Mouse (Mus musculus): Measurements from ENCODE around the gene Bahd1.

The Bahd1 gene

DNA sequence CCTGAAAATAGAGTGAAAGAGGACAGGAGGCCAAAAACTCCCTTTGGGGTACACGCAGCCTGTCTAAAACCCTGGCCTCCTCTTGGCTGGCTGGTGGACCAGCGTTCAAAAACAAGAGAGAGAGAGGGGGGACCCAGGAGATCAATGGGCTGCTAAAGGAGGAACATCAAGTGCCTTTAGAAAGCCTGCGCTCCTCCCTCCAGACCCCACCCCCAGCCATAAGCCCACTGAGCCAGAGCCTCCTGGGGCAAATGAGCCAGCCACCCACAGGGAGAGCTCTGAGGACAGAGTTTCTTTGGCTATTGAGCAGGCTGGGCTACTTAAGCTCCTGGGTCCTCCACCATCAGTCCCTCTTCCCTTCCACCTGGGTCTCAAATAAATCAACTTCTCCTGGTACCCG lies 1.4 kb upstream of the Bahd1 start:
- no peak for DNase-seq (ENCODE audit: low spot score)

DNA sequence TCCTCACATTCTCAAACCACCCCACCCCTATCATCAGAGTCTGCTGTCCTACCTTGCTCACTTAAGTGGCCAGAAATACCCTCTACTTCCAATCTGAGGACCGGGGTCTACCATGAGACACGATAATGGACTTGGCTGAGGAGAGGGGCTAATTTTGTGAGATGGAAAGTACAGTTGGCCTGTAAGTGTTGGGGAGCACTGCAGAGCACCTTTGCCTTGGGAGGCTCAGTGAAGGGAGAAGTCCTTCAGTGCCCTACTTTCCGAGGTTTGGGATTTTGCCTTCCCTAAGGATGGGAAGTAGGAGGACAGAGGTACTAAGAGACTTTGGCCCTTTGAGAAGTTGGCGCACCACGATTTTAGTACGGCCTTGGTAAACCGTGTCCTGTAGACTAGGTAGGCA lies 871 bp upstream of the Bahd1 start:
- DNase-seq (ENCODE audit: low spot score) = no peak

DNA sequence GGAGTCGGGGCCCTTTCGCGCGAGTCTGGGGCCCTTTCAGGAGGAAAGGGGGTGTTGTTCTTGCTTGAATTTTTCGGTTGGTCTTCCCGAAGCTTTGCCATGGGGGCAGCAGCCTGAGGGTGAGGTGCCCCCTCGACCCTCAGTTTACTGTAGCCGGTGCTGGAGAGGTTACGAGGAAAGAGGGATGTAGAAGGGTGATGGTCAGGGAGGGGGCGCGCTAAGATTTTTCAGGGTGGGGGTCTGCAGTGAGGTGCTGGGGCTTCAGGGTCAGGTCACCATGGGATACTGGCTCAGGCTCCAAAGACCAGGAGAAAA lies 606 bp downstream of the Bahd1 start:
- no peak for DNase-seq (ENCODE audit: low spot score)

DNA sequence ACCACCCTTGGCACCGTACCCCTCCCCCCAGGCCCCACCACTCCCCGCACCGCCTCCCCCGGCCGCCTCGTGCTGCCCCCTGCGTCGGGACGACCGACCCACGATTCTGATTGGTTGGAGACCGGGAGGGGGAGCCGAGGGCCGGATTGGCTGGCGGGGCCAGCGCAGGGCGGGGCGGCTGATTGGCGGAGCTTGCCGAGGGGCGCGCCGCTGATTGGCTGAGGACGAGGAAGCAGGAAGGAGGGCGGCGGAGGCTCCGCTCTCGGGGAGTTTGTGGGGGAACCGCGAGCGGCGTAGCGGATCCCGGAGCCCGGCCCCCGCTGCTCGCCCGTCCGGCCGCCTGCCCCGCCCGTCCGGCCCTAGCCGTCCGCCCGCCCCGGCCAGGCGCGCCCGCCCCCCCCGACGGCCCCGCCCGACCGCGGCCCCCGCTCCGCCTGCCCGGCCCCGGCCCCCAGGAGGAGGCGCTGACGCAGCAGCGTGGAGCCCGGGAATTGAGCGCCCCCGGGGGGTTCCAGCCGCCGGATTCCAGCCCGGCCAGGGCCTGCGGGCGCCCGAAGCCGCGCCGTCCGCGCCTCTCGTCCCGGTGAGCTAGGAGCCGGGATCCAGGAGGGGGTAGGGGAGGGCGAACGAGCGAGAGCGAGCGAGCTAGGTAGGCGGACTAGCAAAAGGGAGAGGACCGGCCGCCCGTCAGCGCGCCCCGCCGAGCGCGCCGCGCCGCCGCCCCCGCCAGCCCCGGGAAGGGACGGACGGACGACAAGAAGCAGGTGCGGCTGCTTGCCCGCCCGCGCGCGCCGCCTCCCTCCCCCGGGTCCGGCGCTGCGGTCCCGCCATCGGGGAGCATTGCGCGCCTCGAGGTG lies 1.2 kb downstream of the Bahd1 start:
- DNase-seq (ENCODE audit: low spot score) = peak; percentile 93

DNA sequence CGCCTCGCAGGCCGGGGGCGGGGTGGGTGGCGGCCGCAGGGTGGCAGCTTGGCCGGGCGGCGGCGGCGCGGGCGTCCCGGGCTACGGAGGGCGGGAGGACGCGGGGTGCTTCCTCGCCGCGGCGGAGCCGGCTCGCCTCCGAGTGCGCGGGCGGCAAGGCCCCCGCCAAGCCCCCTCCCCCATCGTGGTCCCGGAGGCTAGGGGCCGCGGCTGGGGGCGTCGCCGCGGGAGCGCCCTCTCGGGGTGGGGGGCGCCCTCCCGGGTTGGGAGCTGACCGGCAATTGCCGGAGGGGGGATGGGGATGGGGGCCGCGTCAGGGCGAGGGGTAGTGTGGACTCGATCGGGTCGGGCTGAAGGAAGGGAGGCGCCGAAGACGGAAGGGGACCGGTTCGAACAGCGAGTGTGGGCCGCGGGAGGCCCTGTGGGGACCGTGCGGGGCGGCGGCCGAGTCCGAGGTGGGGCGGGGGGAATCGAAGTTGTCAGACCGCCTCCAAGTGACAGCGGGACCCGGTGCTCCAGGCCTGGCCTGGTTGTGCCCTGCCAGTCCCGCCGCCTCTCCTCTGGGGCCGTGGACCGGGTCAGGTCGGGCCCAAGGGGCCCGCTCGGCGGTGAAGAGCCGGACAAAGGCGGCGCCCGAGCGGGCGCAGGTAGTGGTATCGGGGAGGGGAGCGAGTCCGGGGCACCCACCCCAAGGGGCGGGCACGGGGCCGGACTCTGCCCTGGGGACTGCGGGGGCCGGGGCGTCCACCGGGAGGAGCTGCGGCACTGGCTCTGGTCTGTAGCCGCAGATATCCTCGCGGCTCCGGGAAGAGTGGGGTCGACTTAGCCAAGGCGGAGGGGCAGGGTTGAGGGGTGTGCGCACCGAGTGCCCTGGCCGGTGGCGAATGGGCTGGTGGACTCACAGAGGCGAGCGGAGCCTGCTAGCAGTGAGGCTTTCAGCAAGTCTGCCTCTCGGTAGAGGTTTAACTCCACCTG lies 2.2 kb downstream of the Bahd1 start:
- DNase-seq (ENCODE audit: low spot score) = peak; percentile 23

DNA sequence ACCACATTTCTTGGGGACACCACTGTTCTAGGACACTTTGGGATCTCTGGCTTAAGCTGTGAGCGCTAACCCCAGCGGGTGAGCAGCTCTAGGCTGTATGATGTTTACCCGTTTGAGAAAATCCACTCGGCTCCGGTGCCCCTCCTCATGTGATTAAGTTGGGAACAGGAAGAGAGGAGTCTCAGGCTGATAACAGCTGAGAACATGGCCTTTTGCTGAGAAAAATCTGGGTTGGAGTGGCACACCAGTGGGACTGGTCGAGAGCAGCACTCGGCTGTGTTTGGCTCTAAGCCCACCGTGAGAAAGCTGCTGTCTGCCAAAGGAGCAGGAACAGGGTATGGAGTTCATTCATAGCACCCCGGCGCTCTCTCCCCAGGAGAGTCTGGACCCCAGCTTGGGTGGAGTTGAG lies 3.2 kb downstream of the Bahd1 start:
- DNase-seq (ENCODE audit: low spot score) = no peak

DNA sequence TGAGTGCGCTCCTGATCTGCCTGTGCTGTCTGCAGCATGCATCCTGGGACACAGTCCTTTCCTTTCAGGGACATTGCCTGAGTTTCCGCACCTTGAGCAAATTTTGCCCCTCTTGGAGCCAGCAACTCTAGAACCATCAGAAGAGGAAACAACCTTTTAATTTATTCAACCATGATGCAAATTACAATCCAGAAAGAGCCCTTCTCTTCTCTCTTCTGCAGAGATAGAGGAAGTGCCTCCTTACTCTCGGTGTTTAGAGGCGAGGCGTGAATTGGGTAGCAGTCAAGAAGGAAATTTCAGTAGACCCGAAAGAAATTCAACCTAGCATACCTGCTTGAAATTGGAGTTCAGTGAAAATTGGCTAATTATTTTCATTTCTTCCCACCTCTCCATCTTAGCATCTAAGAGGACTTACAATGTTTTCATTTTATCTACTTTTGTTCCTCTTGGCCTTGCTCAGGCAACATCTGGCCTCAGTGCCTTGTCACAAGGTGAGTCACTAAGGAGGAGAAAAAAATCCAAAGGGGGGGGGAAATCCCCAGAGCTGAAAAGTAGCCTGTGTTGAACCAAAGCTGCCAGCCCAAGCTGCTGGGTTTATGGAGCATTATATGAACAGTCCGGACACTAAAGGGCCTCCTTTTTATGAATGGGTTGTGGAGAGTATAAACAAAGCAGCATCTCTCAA lies 5.4 kb downstream of the Bahd1 start:
- DNase-seq (ENCODE audit: low spot score) = no peak

DNA sequence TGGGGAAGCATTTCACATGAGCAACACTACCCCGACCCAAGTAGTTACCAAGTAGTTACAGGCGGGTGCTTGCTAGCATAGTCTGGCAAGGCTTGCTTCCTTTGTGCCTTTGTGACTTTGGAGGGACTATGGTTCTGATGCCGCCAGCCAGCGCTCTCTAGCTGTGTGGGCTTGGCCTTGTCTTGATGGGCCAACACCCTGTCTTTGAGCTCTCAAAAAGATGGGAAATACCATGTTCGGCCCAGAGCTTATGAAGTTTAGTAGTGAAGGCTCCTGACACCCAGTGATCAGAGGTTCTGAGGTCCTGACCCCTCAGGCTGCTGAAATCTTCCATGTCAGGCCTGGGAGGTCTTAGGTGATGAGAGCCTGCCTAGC lies 5.9 kb downstream of the Bahd1 start:
- DNase-seq (ENCODE audit: low spot score) = no peak

DNA sequence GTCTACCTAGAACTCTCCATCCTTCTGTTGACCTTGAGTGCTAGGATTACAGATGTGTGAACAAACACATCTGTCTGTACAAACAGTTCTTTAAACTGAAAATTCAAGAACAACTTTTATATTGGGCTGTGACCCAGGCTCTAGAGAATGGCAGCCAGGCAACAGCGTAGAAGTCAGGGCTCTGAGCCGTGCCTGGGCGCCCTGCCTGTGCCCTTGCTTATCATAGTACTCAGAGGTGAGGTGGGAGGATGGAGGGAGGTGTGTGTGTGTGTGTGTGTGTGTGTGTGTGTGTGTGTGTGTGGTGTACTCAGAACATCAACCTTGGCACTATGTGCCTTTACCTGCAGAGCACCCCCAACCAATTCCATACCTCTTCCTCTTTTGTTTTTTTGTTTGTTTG lies 7.6 kb downstream of the Bahd1 start:
- no peak for DNase-seq (ENCODE audit: low spot score)

DNA sequence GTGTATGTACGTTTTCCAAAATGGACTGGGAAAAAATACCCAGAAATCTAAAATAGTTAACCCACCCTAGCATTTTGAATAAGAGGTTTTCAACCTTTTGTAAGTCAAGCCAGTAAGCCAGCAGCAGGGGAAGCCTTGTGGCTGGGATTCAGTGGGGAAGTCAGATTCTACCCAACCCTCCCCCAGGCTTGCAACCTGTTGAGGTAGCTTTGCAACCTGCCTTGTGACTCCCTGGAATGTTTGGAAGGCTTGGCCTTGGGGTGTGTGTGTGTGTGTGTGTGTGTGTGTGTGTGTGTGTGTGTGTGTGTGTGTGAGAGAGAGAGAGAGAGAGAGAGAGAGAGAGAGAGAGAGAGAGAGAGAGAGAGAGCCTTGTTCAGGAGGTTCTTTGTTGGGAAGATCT lies 9.0 kb downstream of the Bahd1 start:
- DNase-seq (ENCODE audit: low spot score) = no peak

DNA sequence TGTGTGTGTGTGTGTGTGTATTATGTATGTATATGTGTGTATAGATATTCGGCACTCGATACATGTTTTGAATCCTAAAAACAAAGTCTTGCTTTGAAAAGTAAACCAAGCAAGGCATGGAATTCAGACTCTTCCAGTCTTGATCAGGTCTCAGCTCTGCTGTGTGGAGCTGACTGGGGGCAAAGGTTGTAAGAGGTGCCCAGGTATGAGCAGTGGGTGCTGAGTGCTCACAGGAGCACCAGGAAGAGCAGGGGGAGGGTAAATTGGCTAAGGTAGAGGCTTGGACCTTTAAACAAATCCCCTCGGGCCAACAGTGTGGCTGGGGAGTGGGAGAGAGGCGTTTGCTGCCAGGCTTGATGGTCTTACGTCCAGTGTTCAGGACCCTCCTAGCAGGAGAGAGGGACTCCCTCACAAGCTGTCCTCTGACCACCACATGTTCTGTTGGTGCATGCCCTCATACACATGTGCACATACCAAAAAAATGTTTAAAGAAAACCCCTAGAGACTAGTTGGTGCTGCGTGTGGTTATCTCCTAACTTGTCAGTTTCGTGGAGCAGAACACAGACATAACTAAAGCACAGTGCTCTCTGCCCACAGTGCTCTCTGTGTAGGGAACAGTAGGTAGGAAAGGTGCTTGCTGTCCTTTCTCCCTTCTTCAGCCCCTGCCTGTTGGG lies 10.6 kb downstream of the Bahd1 start:
- no peak for DNase-seq (ENCODE audit: low spot score)

DNA sequence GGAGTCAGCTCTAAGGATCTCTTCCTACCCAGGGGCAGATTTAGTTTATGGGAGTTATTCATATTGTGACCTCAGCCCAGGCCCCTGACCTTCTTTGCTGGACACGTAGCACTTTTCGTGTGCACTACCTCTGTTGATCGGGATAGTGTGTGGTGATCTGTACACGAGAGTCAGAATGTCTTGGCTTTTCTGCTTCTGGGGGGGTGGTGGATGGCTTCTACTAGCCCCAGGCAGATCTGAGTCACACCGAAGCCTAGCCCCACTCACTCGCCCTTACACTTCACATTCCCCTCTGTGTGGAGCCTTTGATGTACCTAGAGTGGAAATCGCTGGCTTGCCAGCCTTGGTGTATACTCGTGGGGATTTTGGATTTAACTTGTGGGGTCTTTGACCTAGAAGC lies 12.5 kb downstream of the Bahd1 start:
- DNase-seq (ENCODE audit: low spot score) = no peak

DNA sequence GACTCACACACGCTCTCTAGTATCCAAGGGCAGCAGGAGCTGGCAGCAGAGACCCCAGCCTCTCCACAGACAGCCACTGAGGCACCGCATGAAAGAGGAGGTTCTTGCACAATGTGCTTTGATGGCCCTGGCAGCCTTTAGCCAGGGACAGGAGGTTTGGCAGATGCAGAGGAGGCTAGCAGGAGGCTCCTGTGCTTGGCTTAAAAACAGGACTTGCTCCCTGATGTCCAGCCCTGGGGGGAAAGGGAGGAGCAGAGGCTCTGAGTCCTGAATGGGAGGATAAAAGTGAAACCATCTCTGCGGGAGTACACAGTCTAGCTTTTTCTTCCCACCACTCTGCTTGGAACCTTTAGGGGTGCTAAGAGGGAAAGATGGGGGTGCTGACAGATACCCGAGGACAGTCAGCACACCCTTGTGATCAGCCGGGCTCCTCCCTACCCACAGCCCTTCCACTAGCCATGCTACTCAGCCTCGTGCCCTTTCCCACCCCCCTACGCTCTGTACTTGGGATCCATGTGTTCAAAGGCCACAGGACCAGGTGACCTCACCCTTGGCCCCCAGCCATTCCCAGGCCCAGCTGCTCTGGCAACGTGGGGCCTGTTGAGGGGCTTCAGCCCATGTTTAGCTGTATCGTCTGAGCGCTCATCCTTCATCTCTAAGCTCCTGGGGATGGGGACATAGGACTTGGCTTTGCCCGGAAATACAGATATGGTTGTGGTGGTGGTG lies 13.5 kb downstream of the Bahd1 start:
- no peak for DNase-seq (ENCODE audit: low spot score)

DNA sequence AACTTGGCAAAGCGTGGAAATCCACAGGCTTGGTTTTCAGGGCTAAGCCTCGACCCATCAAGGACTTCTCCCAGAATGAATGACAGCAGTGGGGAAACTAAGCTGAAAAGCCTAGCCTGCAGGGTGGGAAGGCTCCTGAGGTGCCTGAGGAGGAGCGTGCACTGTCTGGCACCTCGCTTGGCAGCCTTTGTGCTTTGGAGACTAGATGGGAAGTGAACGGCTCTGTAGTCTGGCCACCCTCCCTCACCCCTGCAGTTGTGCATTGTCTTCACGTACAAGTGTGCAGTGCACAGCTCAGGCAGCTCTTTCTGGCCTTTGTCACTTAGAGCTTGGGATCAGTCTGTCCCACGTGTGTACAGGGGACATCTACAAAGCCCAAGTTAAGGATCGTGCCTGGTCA lies 14.5 kb downstream of the Bahd1 start:
- no peak for DNase-seq (ENCODE audit: low spot score)

DNA sequence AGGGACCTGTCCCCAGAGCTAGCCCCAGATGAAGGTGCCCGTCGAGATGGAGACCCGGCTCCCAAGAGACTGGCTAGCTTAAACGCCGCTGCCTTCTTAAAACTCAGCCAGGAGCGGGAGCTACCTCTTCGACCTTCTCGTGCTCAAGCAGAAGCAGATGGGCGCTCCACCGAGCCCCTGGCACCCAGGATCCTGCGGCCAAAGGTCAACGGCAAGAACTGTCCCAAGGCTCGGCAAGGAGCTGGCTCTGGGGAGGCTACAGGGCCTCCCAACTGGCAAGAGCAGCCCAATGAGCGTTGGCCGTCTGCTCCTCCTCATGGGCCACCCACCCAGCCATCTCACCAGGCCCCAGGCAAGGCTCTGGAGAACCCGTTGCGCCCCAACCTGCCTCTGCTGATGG lies 16.3 kb downstream of the Bahd1 start:
- DNase-seq (ENCODE audit: low spot score) = no peak

DNA sequence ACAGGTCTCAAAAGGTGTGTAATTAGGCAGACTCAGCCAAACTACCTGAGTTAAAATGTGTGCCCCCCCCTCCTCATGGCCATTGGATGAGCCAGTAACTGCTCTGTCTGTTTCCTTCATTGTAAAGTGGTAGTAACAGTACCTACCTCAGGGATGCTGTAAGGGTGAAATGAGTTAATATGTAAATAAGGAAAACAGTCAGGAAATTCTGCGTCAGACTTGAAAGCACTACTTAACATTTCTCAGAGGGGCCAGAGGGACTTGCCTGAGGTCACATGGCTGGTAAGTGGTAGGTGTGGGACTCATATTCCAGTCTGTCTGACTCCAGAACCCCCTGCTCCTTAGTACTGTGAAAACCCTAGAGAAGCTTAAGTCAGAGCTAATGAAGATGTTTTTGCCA lies 18.4 kb downstream of the Bahd1 start:
- DNase-seq (ENCODE audit: low spot score) = no peak

DNA sequence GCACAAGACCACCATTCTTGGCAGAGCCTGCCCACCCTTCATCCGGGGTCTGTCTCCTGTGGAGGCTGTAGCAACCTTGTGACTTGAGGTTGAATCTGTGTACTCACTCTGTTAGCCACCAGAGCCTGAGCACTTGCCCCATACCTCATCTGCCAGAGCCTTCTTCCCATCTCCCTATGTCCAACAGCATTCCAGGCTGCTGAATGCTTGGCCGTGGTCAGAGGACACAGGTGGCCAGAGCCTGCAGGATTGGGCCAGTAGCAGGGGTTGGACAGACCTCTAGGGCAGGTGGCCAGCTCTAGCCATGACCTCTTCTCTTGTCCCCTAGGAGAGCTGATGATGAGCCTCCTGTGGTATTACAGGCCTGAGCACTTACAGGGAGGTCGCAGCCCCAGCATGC lies 20.3 kb downstream of the Bahd1 start:
- DNase-seq (ENCODE audit: low spot score) = no peak

DNA sequence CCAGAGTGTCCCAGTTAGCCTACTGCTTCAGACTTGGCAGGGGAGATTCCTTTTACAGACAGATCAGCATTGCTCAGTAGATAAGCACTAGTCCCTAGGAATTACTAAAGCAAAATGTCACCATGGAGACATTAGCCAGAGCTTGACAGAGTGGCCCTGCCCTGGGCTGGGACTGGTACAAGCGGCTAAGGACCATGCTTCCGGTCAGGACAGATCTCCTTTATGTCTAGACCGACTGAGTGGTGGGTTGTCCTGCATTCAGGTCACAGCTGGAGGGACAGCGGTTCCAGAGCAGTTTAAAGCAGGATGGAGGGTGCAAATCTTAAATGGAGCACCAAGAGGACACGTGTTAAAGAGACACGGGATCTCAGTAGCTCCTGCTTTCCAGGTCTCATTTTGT lies 25.8 kb downstream of the Bahd1 start:
- DNase-seq (ENCODE audit: low spot score) = no peak

DNA sequence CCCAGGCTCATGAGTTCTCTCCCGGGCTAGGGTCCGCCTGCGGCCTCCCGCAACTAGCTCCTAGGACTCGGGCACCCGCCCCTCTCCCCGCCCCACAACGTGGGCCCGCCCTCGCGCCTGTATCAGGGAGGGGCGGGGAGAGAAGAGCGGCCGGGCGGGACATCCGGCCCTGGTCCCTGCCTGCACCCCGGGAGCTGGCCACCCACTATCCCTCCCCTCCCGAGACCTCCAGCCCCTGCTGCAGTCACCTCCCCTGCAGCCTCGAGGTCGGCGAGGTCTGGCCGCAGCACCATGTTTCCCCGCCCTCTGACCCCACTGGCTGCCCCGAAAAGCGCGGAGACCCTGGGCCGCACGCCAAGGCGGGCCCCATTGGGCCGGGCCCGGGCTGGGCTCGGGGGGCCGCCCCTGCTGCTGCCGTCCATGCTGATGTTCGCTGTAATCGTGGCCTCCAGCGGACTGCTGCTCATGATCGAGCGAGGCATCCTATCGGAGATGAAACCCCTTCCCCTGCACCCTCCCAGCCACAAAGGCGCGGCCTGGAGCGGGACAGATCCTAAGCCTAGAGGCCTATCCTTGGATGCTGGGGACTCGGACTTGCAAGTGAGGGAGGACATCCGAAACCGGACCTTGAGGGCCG lies 26.3 kb downstream of the Bahd1 start, which contains the start of gene Chst14:
Gene Chst14, plus strand, starts transcription at position 136 of the 637 bp plus-strand sequence.
- peak; percentile 57 for DNase-seq (ENCODE audit: low spot score)

DNA sequence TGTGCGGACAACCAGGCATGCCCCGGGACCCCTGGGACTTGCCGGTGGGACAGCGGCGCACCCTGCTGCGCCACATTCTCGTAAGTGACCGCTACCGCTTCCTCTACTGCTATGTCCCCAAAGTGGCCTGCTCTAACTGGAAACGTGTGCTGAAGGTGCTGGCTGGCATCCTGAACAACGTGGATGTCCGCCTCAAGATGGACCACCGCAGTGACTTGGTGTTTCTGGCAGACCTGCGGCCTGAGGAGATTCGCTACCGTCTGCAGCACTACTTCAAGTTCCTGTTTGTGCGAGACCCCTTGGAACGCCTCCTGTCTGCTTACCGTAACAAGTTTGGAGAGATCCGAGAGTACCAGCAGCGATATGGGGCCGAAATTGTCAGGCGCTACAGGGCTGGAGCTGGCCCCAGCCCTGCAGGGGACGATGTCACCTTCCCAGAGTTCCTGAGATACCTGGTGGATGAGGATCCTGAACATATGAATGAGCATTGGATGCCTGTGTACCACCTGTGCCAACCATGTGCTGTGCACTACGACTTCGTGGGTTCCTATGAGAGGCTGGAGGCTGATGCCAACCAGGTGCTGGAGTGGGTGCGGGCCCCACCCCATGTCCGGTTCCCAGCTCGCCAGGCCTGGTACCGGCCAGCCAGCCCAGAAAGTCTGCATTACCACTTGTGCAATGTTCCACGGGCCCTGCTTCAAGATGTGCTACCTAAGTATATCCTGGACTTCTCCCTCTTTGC lies 27.0 kb downstream of the Bahd1 start:
- DNase-seq (ENCODE audit: low spot score) = no peak

All from ovary, postnatal 10 days (tissue).